Mouse (Mus musculus): ENCODE results near the gene Cmc1. TPM values are rescaled to one million over a fixed set of nuclear protein-coding genes. Genes with fewer than 3 reads are reported as not detected.

Cmc1 gene
- polyA plus RNA-seq, 1 experiment from 2014 or later = 34.2 TPM

- H3K9ac ChIP-seq = no peak overlapping the region
- ATAC-seq (ENCODE audit: low FRiP score, low read depth) = no peak
- no peak overlapping the region for H3K27ac ChIP-seq (replicated peaks)
- H3K9me3 ChIP-seq = no peaks in the 10 kb centered on the region
- H3K27me3 ChIP-seq = no peaks in the 10 kb centered on the region
- no peaks in the 10 kb centered on the region for H3K36me3 ChIP-seq
- 0 out of 2 replicates have a peak, but pooled peaks cover 7% of the 10 kb centered on the region for H3K4me1 ChIP-seq (replicated peaks)
- H3K4me3 ChIP-seq = no peak overlapping the region
- no peak overlapping the region for H3K4me2 ChIP-seq
- WGBS = 77% methylated on average over 7 of the region's 7 CpGs
Measured at GRCm38 (mm10) chr9:118109697-118110359, 40.1 kb downstream of the Cmc1 start.

DNA sequence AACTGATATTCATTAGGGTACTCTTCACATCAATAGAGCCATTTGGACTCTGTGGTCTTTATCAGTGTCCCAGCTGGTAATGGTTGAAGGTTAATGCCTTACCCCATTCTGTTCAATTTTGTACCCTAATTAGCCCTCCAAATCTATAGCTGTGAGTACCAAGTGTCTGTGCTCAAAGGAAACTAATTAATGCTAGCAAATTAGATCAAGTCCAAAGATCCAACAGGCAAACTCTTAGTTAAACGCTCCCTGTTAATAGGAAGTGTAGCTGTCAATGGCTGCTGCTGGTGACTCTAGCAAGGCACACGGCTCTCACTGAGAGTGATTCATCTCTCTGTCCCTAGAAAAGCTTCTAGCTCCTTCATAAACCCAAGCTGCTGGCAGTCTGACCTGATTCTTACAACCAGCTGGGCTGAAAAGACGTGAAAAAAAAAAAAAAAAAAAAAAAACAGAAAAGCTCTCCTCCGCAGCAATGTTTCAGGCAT lies 41.4 kb downstream of the Cmc1 start:
- no peaks in the 10 kb centered on the region for H3K27me3 ChIP-seq
- 0 out of 2 replicates have a peak, but pooled peaks cover 7% of the 10 kb centered on the region for H3K4me1 ChIP-seq (replicated peaks)
- no peaks in the 10 kb centered on the region for H3K9me3 ChIP-seq
- H3K4me3 ChIP-seq = no peak overlapping the region
- H3K9ac ChIP-seq = no peak overlapping the region
- H3K36me3 ChIP-seq = no peaks in the 10 kb centered on the region
- ATAC-seq (ENCODE audit: low FRiP score, low read depth) = no peak
- 34% methylated on average over 4 of the region's 4 CpGs for WGBS
- no peak overlapping the region for H3K27ac ChIP-seq (replicated peaks)
- H3K4me2 ChIP-seq = no peak overlapping the region

DNA sequence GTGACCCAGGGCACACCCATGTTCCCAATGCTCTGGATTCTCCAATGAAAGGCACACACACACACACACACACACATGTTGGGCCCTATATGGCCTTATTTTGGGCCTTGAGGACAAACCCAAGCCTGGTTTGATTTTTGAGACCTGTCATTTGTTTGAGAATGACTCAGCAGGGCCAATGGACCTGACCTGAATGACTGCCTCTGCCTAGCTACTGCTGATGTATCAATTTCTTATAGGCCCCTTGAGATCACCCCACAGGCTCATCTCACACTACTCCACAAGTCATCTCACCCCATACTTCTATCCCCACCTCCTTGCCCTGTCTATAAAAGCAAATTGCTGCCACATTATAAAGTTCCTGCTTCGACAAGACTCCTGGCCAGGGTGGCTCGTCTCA lies 48.2 kb downstream of the Cmc1 start:
- Histone ChIP-seq H3K27me3 (no peaks in the 10 kb centered on the region), H3K9ac (no peak overlapping the region), H3K4me2 (no peak overlapping the region), H3K4me3 (no peak overlapping the region), H3K36me3 (no peaks in the 10 kb centered on the region), H3K4me1 (replicated peaks) (no peaks in the 10 kb centered on the region), H3K27ac (replicated peaks) (no peak overlapping the region), H3K9me3 (no peaks in the 10 kb centered on the region)
- ATAC-seq (ENCODE audit: low FRiP score, low read depth) = no peak
- WGBS = 93% methylated on average over 2 of the region's 2 CpGs

GRCm38 (mm10) chr9:118100484-118100883 lies 49.5 kb downstream of the Cmc1 start:
- H3K4me1 ChIP-seq (replicated peaks) = no peaks in the 10 kb centered on the region
- no peaks in the 10 kb centered on the region for H3K27me3 ChIP-seq
- WGBS = 92% methylated on average over 2 of the region's 2 CpGs
- ATAC-seq (ENCODE audit: low FRiP score, low read depth) = no peak
- no peak overlapping the region for H3K9ac ChIP-seq
- no peaks in the 10 kb centered on the region for H3K36me3 ChIP-seq
- H3K27ac ChIP-seq (replicated peaks) = no peak overlapping the region
- H3K4me2 ChIP-seq = no peak overlapping the region
- no peak overlapping the region for H3K4me3 ChIP-seq
- H3K9me3 ChIP-seq = no peaks in the 10 kb centered on the region

DNA sequence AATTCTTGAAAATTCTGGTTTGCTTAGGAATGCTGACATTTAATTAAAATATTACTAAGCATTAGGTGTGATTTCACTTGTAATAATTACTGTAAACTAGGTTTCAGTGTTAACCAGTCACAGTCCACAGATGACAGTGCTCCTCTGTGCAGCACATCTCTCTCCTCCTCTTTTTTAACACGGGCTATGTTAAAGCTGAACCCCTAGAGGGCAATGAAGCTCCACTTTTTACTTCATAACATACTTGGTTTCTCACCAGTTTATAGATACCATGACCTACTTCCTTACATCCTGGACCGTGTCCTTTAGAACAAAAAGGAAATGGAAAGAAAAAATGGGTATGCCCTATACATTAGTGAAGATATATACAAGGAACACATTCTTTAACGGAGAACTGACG lies 50.6 kb downstream of the Cmc1 start:
- Histone ChIP-seq H3K4me1 (replicated peaks) (no peaks in the 10 kb centered on the region), H3K4me2 (no peak overlapping the region), H3K4me3 (no peak overlapping the region), H3K27ac (replicated peaks) (no peak overlapping the region), H3K36me3 (no peaks in the 10 kb centered on the region), H3K9ac (no peak overlapping the region), H3K27me3 (no peaks in the 10 kb centered on the region), H3K9me3 (no peaks in the 10 kb centered on the region)
- WGBS = 49% methylated on average over 4 of the region's 4 CpGs
- ATAC-seq (ENCODE audit: low FRiP score, low read depth) = peak; percentile 71; the same call in 1 of the 2 replicates

DNA sequence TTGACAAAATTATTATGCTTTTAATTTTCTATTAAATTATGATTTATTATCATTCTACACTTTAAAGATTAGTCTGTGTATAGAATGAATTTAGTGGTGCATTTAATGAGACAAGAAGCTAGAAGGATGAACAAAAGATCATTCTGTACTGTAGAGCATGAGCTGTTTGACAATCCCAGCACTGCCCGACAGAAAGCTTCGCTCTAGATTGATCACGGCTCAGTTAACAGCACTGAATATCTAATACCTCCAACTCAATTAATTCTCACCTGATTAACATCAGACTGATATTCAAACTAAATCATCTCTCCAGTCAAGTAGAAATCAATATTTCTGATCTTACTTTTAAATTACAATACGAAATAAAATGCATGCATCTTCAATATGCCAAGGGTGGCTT lies 66.1 kb downstream of the Cmc1 start:
- no peak overlapping the region for H3K27ac ChIP-seq (replicated peaks)
- H3K27me3 ChIP-seq = no peaks in the 10 kb centered on the region
- H3K9me3 ChIP-seq = no peaks in the 10 kb centered on the region
- no peak overlapping the region for H3K9ac ChIP-seq
- H3K4me1 ChIP-seq (replicated peaks) = peaks cover 8% of the 10 kb centered on the region; the same call in 1 of the 2 replicates
- 52% methylated on average over 4 of the region's 4 CpGs for WGBS
- H3K4me2 ChIP-seq = no peak overlapping the region
- H3K4me3 ChIP-seq = no peak overlapping the region
- ATAC-seq (ENCODE audit: low FRiP score, low read depth) = no peak
- no peaks in the 10 kb centered on the region for H3K36me3 ChIP-seq

DNA sequence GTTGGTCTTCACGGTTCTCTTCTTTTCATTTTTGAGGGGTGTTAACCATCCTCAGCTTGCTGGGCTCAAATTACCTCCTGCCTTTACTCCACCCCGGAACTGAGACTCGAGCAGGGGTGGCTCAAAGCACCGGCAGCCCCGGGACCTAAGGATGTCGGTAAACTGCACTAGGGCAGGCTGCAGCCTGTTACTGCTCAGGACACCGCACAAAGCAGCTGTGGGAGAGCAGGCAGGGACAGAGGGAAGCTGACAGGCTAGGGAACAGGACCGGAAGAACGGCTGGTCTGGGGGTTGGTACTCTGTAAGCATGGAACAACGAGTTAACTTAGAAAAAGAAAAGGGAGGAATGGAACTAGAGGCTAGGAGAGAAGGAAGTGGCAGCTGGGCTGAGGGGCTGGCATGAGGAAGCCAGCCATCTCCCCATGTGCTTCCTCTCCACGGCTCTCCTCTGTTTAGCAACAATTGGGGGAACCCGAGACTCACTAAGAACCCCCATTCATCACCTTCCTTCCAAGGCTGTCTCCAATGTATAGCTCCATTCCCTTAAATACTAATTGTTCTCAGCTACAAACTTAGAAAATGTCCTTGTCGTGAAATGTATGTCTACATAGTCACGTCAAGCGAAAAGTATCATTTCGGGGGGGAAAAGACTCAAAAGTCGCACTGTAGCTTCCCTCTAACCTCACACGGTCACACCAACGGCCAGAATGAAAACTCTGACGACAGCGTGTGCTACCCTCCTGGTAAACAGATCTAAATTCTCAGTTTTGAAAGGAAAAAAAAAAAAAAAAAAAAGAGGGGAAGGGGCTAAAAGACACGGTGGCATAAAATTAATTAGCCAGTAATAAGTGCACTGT lies 67.2 kb downstream of the Cmc1 start:
- 28% methylated on average over 22 of the region's 22 CpGs for WGBS
- Histone ChIP-seq H3K9ac (no peak overlapping the region), H3K36me3 (no peaks in the 10 kb centered on the region), H3K9me3 (no peaks in the 10 kb centered on the region), H3K4me2 (peak overlapping the region; percentile 44), H3K4me3 (peak overlapping the region; percentile 15; the same call in 1 of the 2 replicates), H3K27me3 (no peaks in the 10 kb centered on the region), H3K27ac (replicated peaks) (no peak overlapping the region), H3K4me1 (replicated peaks) (peaks cover 8% of the 10 kb centered on the region; the same call in 1 of the 2 replicates)
- ATAC-seq (ENCODE audit: low FRiP score, low read depth) = no peak

- no peaks in the 10 kb centered on the region for H3K9me3 ChIP-seq
- H3K36me3 ChIP-seq = peaks cover 3% of the 10 kb centered on the region
- H3K4me2 ChIP-seq = no peak overlapping the region
- H3K27ac ChIP-seq (replicated peaks) = no peak overlapping the region
- ATAC-seq (ENCODE audit: low FRiP score, low read depth) = no peak
- no peaks in the 10 kb centered on the region for H3K4me1 ChIP-seq (replicated peaks)
- H3K4me3 ChIP-seq = no peak overlapping the region
- H3K9ac ChIP-seq = no peak overlapping the region
- WGBS = 95% methylated on average over 3 of the region's 3 CpGs
- no peaks in the 10 kb centered on the region for H3K27me3 ChIP-seq
Measured at GRCm38 (mm10) chr9:118073358-118073757, 76.6 kb downstream of the Cmc1 start.

DNA sequence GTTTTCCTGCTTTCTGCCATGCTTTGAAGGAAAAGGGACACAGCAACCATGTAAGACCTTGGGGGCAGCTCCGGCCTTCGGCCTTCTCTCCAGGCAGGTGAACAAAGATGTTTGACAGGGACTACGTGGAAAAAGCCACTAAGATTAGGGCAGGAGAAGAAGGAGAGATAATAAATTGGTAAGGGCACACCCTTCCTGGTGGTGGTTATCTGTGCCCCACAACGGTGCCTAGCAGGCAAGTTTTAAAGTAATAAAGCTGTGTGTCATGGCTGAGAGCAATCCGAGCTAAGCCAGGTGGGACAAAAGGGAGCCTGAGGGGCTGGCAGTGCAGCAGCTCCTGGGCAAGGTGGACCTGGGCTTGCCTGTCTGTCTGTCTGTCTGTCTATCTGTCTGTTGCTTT lies 77.9 kb downstream of the Cmc1 start:
- ATAC-seq (ENCODE audit: low FRiP score, low read depth) = no peak

DNA sequence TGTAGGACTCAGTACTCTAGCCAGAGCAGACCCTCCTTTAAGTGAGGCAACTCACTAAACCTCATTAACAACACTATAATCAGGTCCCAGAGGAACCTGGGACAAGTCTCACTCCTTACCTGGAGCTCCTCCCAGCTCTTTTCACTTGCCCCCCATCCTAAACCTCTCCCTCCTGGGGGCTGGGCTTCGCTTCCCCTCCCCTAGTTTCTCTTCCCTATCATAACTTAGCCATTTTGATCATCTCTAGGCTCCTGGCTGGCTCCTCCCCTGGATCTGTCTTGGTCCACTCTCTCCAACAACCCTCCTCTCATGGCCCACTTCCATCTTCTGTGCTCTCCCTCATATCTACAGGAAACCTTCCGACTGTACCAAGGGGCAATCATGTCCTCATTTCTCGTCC lies 78.6 kb downstream of the Cmc1 start:
- WGBS = 87% methylated on average over 3 of the region's 3 CpGs
- no peaks in the 10 kb centered on the region for H3K27me3 ChIP-seq
- H3K4me2 ChIP-seq = no peak overlapping the region
- H3K36me3 ChIP-seq = peaks cover 8% of the 10 kb centered on the region
- H3K9ac ChIP-seq = no peak overlapping the region
- no peak overlapping the region for H3K27ac ChIP-seq (replicated peaks)
- ATAC-seq (ENCODE audit: low FRiP score, low read depth) = no peak
- no peak overlapping the region for H3K4me3 ChIP-seq
- no peaks in the 10 kb centered on the region for H3K4me1 ChIP-seq (replicated peaks)
- no peaks in the 10 kb centered on the region for H3K9me3 ChIP-seq

More for the DNA sequence above, 77.9 kb downstream of the Cmc1 start:
- no peak overlapping the region for H3K4me3 ChIP-seq
- peaks cover 5% of the 10 kb centered on the region for H3K36me3 ChIP-seq
- H3K27me3 ChIP-seq = no peaks in the 10 kb centered on the region
- H3K4me2 ChIP-seq = no peak overlapping the region
- 89% methylated on average over 5 of the region's 5 CpGs for WGBS
- no peak overlapping the region for H3K27ac ChIP-seq (replicated peaks)
- H3K9me3 ChIP-seq = no peaks in the 10 kb centered on the region
- no peaks in the 10 kb centered on the region for H3K4me1 ChIP-seq (replicated peaks)
- no peak overlapping the region for H3K9ac ChIP-seq

DNA sequence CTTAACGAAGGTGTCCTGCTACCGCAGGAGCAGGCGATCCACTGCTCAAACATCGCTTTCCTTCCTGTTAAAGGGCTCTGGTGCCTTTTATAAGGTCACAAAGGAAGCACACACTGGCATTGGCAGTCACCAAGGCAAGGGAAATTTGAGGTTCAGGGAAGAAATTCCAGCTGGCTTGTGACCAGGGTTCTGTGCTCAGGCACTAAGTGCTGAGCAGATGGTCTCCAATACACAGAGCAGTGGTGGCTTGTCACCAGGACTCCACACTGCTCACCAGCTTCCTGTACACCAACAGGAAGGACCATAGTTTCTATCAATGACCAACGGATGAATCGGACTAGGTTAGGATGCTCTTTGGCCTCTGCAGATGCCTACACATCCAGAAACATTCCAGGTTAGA lies 79.5 kb downstream of the Cmc1 start:
- H3K4me2 ChIP-seq = no peak overlapping the region
- H3K36me3 ChIP-seq = peaks cover 11% of the 10 kb centered on the region
- H3K4me3 ChIP-seq = no peak overlapping the region
- H3K4me1 ChIP-seq (replicated peaks) = no peaks in the 10 kb centered on the region
- H3K27me3 ChIP-seq = no peaks in the 10 kb centered on the region
- no peak for ATAC-seq (ENCODE audit: low FRiP score, low read depth)
- H3K27ac ChIP-seq (replicated peaks) = no peak overlapping the region
- no peak overlapping the region for H3K9ac ChIP-seq
- H3K9me3 ChIP-seq = no peaks in the 10 kb centered on the region
- WGBS = 95% methylated on average over 6 of the region's 6 CpGs

DNA sequence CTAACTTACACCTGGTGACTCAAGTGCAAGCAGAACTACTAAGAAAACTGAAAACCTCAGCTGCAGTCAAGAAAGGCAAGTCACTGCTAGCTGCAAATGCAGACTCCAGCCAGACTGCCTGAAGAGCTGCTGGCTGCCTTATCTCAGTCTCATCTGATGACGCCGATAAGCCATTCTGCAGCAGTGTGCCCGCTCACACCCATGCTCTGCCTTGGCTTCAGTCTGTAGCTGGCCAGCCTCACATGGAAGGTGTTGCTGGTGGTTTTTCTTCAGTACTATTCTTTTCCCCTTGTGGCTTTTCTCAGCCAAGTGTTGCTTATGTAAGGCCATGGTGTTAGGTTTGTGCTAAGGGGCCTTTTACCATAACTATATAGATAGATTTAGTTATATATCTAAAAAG lies 90.9 kb downstream of the Cmc1 start:
- WGBS = 92% methylated on average over 3 of the region's 3 CpGs

More for the DNA sequence above, 90.9 kb downstream of the Cmc1 start:
- H3K4me1 ChIP-seq (replicated peaks) = no peaks in the 10 kb centered on the region
- no peak for ATAC-seq (ENCODE audit: low FRiP score, low read depth)
- no peak overlapping the region for H3K9ac ChIP-seq
- peaks cover 40% of the 10 kb centered on the region for H3K36me3 ChIP-seq
- H3K27me3 ChIP-seq = no peaks in the 10 kb centered on the region
- no peak overlapping the region for H3K27ac ChIP-seq (replicated peaks)
- H3K4me3 ChIP-seq = no peak overlapping the region
- no peak overlapping the region for H3K4me2 ChIP-seq
- no peaks in the 10 kb centered on the region for H3K9me3 ChIP-seq
